In the genomic region with DNA sequence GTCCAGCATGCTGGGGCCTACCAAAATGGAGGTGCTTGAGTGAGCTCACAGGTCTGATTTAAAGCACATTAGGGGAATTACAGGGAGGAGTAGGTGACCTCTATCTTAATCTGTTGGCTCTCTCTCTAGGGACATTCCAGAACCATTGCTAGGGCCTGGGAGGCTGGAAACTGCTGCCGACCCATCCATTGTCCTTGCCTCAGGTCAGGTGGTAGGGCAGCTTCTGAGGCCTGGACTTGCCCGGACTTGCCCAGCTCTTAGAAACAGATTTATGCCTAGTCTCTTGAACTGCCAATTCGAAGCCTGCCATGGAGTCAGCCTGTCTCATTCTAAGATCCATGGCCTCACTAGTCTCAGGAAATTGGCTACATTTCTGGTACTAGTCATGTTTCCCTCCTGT, we compare ENCODE assay signal across 21 mouse cellular contexts. TPM values are rescaled to one million over a fixed set of nuclear protein-coding genes. Genes with fewer than 3 reads are reported as not detected.
DNase-seq lines count a peak whose midpoint lies in the region; TF ChIP-seq lines count a peak whose summit lies in the region.
"Had no signal": no experiment of that assay in that cellular context is flagged by ENCODE, and none has a peak within 500 bp of the region (broad histone marks: within the 10 kb centered on the region; RNA-seq: fewer than 3 reads in every experiment).

No protein-coding gene starts in this region.

- no peak for TF ChIP-seq CTCF in CH12.LX (conservative IDR thresholded peaks at IDR 0.05 in 1 of 2, IDR thresholded peaks at IDR 0.05 in 1 of 2; ENCODE audit: low read depth in 2 of 2, low read length in 2 of 2)
- TF ChIP-seq CTCF in embryonic fibroblast, embryonic 13.5 days (IDR thresholded peaks at IDR 0.05; ENCODE audit: borderline replicate concordance, insufficient read depth, low read length), result no peak

- in situ Hi-C loops in CH12.LX (cut with MboI; ENCODE audit: low pct_ligation_motif_present, low pct_unique_long_range_greater_than_20kb, low sequenced_read_pairs), result no loop called here

- H3K4me3 ChIP-seq in CH12.LX (replicated peaks in 1 of 3; ENCODE audit: low read depth in 2 of 3, low read length in 2 of 3, poor library complexity in 1 of 3), result no peak overlapping the region
- H3K4me3 ChIP-seq in embryonic fibroblast, embryonic 13.5 days (ENCODE audit: insufficient read depth, low read length), result no peak overlapping the region
- H3K4me3 ChIP-seq: embryonic facial prominence, embryonic 12.5 days; forebrain, embryonic 12.5 days; heart, embryonic 13.5 days; hindbrain, embryonic 13.5 days had no signal

- no peak; the same call in 1 of the 2 replicates for TF ChIP-seq EP300 in CH12.LX (IDR thresholded peaks at IDR 0.05; ENCODE audit: low read length)

- no peak for TF ChIP-seq RAD21 in CH12.LX (IDR thresholded peaks at IDR 0.05; ENCODE audit: low read depth, low read length)

- H3K9me3 ChIP-seq in CH12.LX (replicated peaks; ENCODE audit: low read length), result peaks cover 9% of the 10 kb centered on the region
- H3K9me3 ChIP-seq: forebrain, embryonic 12.5 days; heart, embryonic 13.5 days; hindbrain, embryonic 13.5 days had no signal

- H3K27me3 ChIP-seq in CH12.LX (replicated peaks), result no peaks in the 10 kb centered on the region
- H3K27me3 ChIP-seq: embryonic facial prominence, embryonic 12.5 days; forebrain, embryonic 12.5 days; heart, embryonic 13.5 days; hindbrain, embryonic 13.5 days had no signal

- no peak overlapping the region for H3K27ac ChIP-seq in CH12.LX (ENCODE audit: insufficient read depth, low read depth)
- H3K27ac ChIP-seq in embryonic fibroblast, embryonic 13.5 days (ENCODE audit: insufficient read depth, low read length), result peak overlapping the region; percentile 98
- H3K27ac ChIP-seq: embryonic facial prominence, embryonic 12.5 days; forebrain, embryonic 12.5 days; heart, embryonic 13.5 days; hindbrain, embryonic 13.5 days; hindbrain, postnatal 0 days had no signal

- dilution Hi-C loops in CH12.LX (cut with MboI; ENCODE audit: extremely low pct_ligation_motif_present, extremely low pct_unique_long_range_greater_than_20kb, low sequenced_read_pairs), result no loop called here

- no peak overlapping the region for H3K4me2 ChIP-seq in CH12.LX (ENCODE audit: insufficient read depth, low read depth, poor library complexity, severe bottlenecking)
- H3K4me2 ChIP-seq: embryonic facial prominence, embryonic 12.5 days; forebrain, embryonic 12.5 days; heart, embryonic 13.5 days; hindbrain, embryonic 13.5 days had no signal

- H3K9ac ChIP-seq in CH12.LX (ENCODE audit: insufficient read depth, low read depth), result no peak overlapping the region
- H3K9ac ChIP-seq: embryonic facial prominence, embryonic 12.5 days; forebrain, embryonic 12.5 days; heart, embryonic 13.5 days; hindbrain, embryonic 13.5 days had no signal

- H3K36me3 ChIP-seq in CH12.LX (replicated peaks in 1 of 2; ENCODE audit: control insufficient read depth in 1 of 2, insufficient read depth in 1 of 2, low read length in 1 of 2), result no peaks in the 10 kb centered on the region
- H3K36me3 ChIP-seq: embryonic facial prominence, embryonic 12.5 days; forebrain, embryonic 12.5 days; heart, embryonic 13.5 days; hindbrain, embryonic 13.5 days had no signal

- no peaks in the 10 kb centered on the region for H3K79me2 ChIP-seq in CH12.LX (replicated peaks; ENCODE audit: control insufficient read depth, extremely low read depth, insufficient read depth, poor library complexity, severe bottlenecking)

- DNase-seq in embryo, embryonic 10 days (ENCODE audit: low spot score), result peak; percentile 4
- DNase-seq in embryo, embryonic 11 days, result no peak
- peak; percentile 22 for DNase-seq in CH12.LX (ENCODE audit: extremely low read depth)
- peak; percentile 43 for DNase-seq in Muller cell, postnatal 12 days (ENCODE audit: inconsistent ontology term)
- no peak for DNase-seq in right cerebral cortex, adult 2 months (ENCODE audit: low spot score in 2 of 2)
- DNase-seq in lung, postnatal 25 days (ENCODE audit: low spot score), result no peak
- DNase-seq in adrenal gland, adult (ENCODE audit: inconsistent age in 2 of 2, low spot score in 1 of 2), result no peak
- DNase-seq: adrenal gland, adult 8-10 months; adrenal gland, postnatal 36 days; cerebellum, adult 9-10 months; cerebellum, postnatal 25 days; gastrocnemius, postnatal 14 days; heart, postnatal 10 days; kidney, adult 11 months; kidney, adult 9 months had no signal

- no peak for TF ChIP-seq POLR2A in CH12.LX (IDR thresholded peaks at IDR 0.05; ENCODE audit: low read depth, low read length)
- no peak for TF ChIP-seq POLR2A in embryonic fibroblast, embryonic 13.5 days (IDR thresholded peaks at IDR 0.05; ENCODE audit: low read depth, low read length)

- H3K4me1 ChIP-seq in CH12.LX (ENCODE audit: control insufficient read depth in 1 of 2, insufficient read depth in 2 of 2), result peaks cover 0 to 8% of the 10 kb centered on the region in 2 experiments; a peak in 2 of 4 replicates
- peaks cover 3% of the 10 kb centered on the region for H3K4me1 ChIP-seq in embryonic fibroblast, embryonic 13.5 days (ENCODE audit: control insufficient read depth, insufficient read depth, low read length)
- H3K4me1 ChIP-seq: embryonic facial prominence, embryonic 12.5 days; forebrain, embryonic 12.5 days; hindbrain, embryonic 13.5 days had no signal

TF ChIP-seq in CH12.LX, 34 proteins besides CTCF, POLR2A, EP300 and RAD21:
- no peak for TF ChIP-seq SMC3 (IDR thresholded peaks at IDR 0.05; ENCODE audit: low read depth, low read length)
- TF ChIP-seq MAFK (IDR thresholded peaks at IDR 0.05; ENCODE audit: insufficient replicate concordance, low read length), result no peak
- no peak for TF ChIP-seq IRF4 (IDR thresholded peaks at IDR 0.05; ENCODE audit: low read depth, low read length)
- TF ChIP-seq MAX (IDR thresholded peaks at IDR 0.05; ENCODE audit: low read length), result 0 out of 2 replicates have a peak, but pooled peaks have one; percentile 40
- 0 out of 2 replicates have a peak, but pooled peaks have one; percentile 3 for TF ChIP-seq USF1 (IDR thresholded peaks at IDR 0.05; ENCODE audit: low read depth, low read length)
- TF ChIP-seq JUN (IDR thresholded peaks at IDR 0.05; ENCODE audit: insufficient read depth, low read depth, low read length), result no peak
- no peak for TF ChIP-seq BHLHE40 (IDR thresholded peaks at IDR 0.05; ENCODE audit: low read depth, low read length)
- TF ChIP-seq ZKSCAN1 (IDR thresholded peaks at IDR 0.05; ENCODE audit: borderline replicate concordance, low read depth, low read length), result no peak
- TF ChIP-seq USF2 (conservative IDR thresholded peaks at IDR 0.05; ENCODE audit: low read depth, low read length), result no peak
- 0 out of 2 replicates have a peak, but pooled peaks have one; percentile 17 for TF ChIP-seq TCF12 (IDR thresholded peaks at IDR 0.05; ENCODE audit: low read depth, low read length)

RNA-seq across cellular contexts. Expression of gene Rtn4, which starts 12.8 kb away (rescaled TPM):
- total RNA-seq in CH12.LX (2012; rRNA removed) (95.8 and 106 TPM in 2 replicates), CH12.LX (2014; rRNA removed) (168 and 182 TPM in 2 replicates)
- 210 and 224 TPM in 2 replicates for polyA plus RNA-seq in CH12.LX (2012; ENCODE audit: insufficient read length, low read depth)
- polyA plus RNA-seq in embryonic fibroblast, embryonic 13.5 days (2011; ENCODE audit: insufficient read length, low read depth, missing spikeins), result 773 and 1,145 TPM in 2 replicates

Comparison
In these comparisons a context has a peak if more than half of its experiments do, and no peak if none do; other contexts are left out.
1. DNase-seq: peak in embryo, embryonic 10 days (single experiment), CH12.LX (single experiment) and Muller cell, postnatal 12 days (single experiment); none in embryo, embryonic 11 days (single experiment), right cerebral cortex, adult 2 months (0 of 2), lung, postnatal 25 days (single experiment) and adrenal gland, adult (0 of 2).